Mouse (Mus musculus) neural tube, embryonic 12.5 days (tissue): ENCODE data around the gene a. TPM values are rescaled to one million over a fixed set of nuclear protein-coding genes. Genes with fewer than 3 reads are reported as not detected.

Source experiments
- ATAC-seq: fragments of 200-750 bp; cut with Nextera tagmentation; 2 replicates; pipeline ENCODE4 v1.8.0; 2017; ENCODE audit warnings: low read depth, mild to moderate bottlenecking, moderate TSS enrichment, moderate library complexity; ENCODE audit not compliant: low FRiP score
- H3K27ac ChIP-seq: fragments of 300-500 bp; sonication (generic); 2 replicates; pipeline ENCODE4 v1.5.1; 2016
- H3K27me3 ChIP-seq: fragments of 300-500 bp; sonication (generic); replicated peaks from 2 replicates; pipeline ENCODE4 v1.6.1; 2016; ENCODE audit warnings: mild to moderate bottlenecking
- H3K36me3 ChIP-seq: fragments of 300-500 bp; sonication (generic); 2 replicates; pipeline ENCODE4 v1.6.1; 2016; ENCODE audit warnings: mild to moderate bottlenecking
- H3K4me1 ChIP-seq: fragments of 300-500 bp; sonication (generic); 2 replicates; pipeline ENCODE4 v1.6.1; 2016
- H3K4me2 ChIP-seq: fragments of 300-500 bp; sonication (generic); replicated peaks from 2 replicates; pipeline ENCODE4 v1.6.1; 2016; ENCODE audit warnings: mild to moderate bottlenecking
- H3K4me3 ChIP-seq: fragments of 300-500 bp; sonication (generic); 2 replicates; pipeline ENCODE4 v1.5.1; 2016
- H3K9ac ChIP-seq: fragments of 300-500 bp; sonication (generic); 2 replicates; pipeline ENCODE4 v1.6.1; 2016; ENCODE audit warnings: mild to moderate bottlenecking
- H3K9me3 ChIP-seq: fragments of 300-500 bp; sonication (generic); 2 replicates; pipeline ENCODE4 v1.6.1; 2016; ENCODE audit warnings: mild to moderate bottlenecking
- WGBS: fragments of 180-500 bp; shearing (Covaris S2); methylation state at CpG from one replicate; pipeline ENCODE4 v1.1.7; 2016; 5-methylcytosine and 5-hydroxymethylcytosine counted together
- polyA plus RNA-seq: library from polyadenylated mRNA; unstranded; fragments of >200 nt; fragmentation: Nextera tagmentation; extraction: Ambion mirVana; gene quantifications from 2 replicates; pipeline ENCODE4 v1.2.1, GENCODE M21; 2016

The a gene
- polyA plus RNA-seq, 1 experiment from 2014 or later = not detected

- 77% methylated on average over 11 of the region's 11 CpGs for WGBS
- Histone ChIP-seq H3K4me3 (no peak overlapping the region), H3K4me1 (peaks cover 21% of the 10 kb centered on the region), H3K27me3 (no peaks in the 10 kb centered on the region), H3K27ac (no peak overlapping the region), H3K9ac (no peak overlapping the region), H3K9me3 (no peaks in the 10 kb centered on the region), H3K4me2 (no peak overlapping the region), H3K36me3 (no peaks in the 10 kb centered on the region)
- no peak for ATAC-seq
Measured at GRCm38 (mm10) chr2:154786776-154787175, 4.4 kb upstream of the a start.

- Histone ChIP-seq H3K36me3 (no peaks in the 10 kb centered on the region), H3K4me1 (peaks cover 31% of the 10 kb centered on the region), H3K27ac (no peak overlapping the region), H3K9ac (no peak overlapping the region), H3K4me3 (no peak overlapping the region), H3K4me2 (peak overlapping the region; percentile 88; the same call in 1 of the 2 replicates), H3K9me3 (no peaks in the 10 kb centered on the region), H3K27me3 (no peaks in the 10 kb centered on the region)
- WGBS = 72% methylated on average over 6 of the region's 6 CpGs
- ATAC-seq = no peak
Measured at GRCm38 (mm10) chr2:154789381-154789780, 1.8 kb upstream of the a start.

DNA sequence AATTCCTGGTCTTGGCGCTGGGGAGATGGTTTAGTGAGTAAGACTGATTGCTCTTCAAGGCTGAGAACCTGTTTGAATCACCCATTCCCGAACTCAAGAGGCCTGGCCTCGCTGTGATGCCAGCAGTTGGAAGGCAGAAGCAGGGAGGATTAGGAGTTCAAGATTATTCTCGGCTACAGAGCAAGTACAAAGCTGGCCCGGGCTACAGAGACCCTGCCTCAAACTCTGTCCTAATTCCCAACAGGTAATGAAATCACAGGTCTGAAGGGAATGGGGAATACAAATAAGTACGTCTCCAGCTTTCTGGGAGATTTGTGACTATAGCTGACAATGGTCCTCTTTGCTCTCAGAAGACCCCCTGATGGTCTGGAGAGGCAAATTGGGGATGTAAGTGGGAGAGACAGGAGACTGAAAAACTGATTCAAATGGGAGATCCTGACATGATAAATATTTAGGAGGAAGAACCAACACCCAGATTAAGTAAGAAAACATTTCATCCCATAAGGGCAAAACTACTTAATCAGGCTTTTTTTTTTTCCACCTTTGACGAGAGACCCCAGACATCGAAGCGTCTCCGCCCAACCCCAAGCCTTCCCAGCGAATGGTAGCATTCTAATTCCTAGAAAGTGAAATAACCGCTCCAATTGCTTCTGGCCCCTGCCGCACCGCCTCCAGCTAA lies 1.1 kb upstream of the a start:
- Histone ChIP-seq H3K9ac (peak overlapping the region; percentile 95), H3K27ac (no peak overlapping the region)

GRCm38 (mm10) chr2:154791661-154792642 lies 750 bp downstream of the a start:
- H3K4me2 ChIP-seq = peak overlapping the region; percentile 88
- ATAC-seq = peak; percentile 26
- peaks cover 25% of the 10 kb centered on the region for H3K4me1 ChIP-seq

More for the DNA sequence above, 1.1 kb upstream of the a start:
- Histone ChIP-seq H3K27me3 (no peaks in the 10 kb centered on the region), H3K9me3 (no peaks in the 10 kb centered on the region), H3K4me3 (peak overlapping the region; percentile 94), H3K36me3 (no peaks in the 10 kb centered on the region), H3K4me1 (peaks cover 30% of the 10 kb centered on the region), H3K4me2 (peak overlapping the region; percentile 88)
- no peak for ATAC-seq
- WGBS = 4% methylated on average over 14 of the region's 14 CpGs

GRCm38 (mm10) chr2:154803372-154803771 lies 12.2 kb downstream of the a start:
- Histone ChIP-seq H3K9me3 (no peaks in the 10 kb centered on the region), H3K9ac (no peak overlapping the region), H3K27ac (no peak overlapping the region), H3K4me2 (no peak overlapping the region), H3K4me1 (no peaks in the 10 kb centered on the region), H3K36me3 (peaks cover 5% of the 10 kb centered on the region; the same call in 1 of the 2 replicates), H3K4me3 (no peak overlapping the region), H3K27me3 (no peaks in the 10 kb centered on the region)
- ATAC-seq = no peak
- 88% methylated on average over 1 of the region's 1 CpGs for WGBS

More at GRCm38 (mm10) chr2:154791661-154792642, 750 bp downstream of the a start:
- no peaks in the 10 kb centered on the region for H3K27me3 ChIP-seq
- H3K27ac ChIP-seq = peak overlapping the region; percentile 82
- WGBS = under 1% methylated on average over 65 of the region's 67 CpGs
- H3K36me3 ChIP-seq = no peaks in the 10 kb centered on the region
- H3K9me3 ChIP-seq = no peaks in the 10 kb centered on the region
- peak overlapping the region; percentile 94 for H3K4me3 ChIP-seq
- H3K9ac ChIP-seq = peak overlapping the region; percentile 95

- Histone ChIP-seq H3K4me1 (no peaks in the 10 kb centered on the region), H3K9ac (no peak overlapping the region), H3K4me2 (no peak overlapping the region), H3K27me3 (no peaks in the 10 kb centered on the region), H3K36me3 (peaks cover 5% of the 10 kb centered on the region; the same call in 1 of the 2 replicates), H3K27ac (no peak overlapping the region), H3K9me3 (no peaks in the 10 kb centered on the region), H3K4me3 (no peak overlapping the region)
- 62% methylated on average over 4 of the region's 4 CpGs for WGBS
- ATAC-seq = no peak
Measured at GRCm38 (mm10) chr2:154803845-154804244, 12.6 kb downstream of the a start.

- Histone ChIP-seq H3K27me3 (no peaks in the 10 kb centered on the region), H3K36me3 (no peaks in the 10 kb centered on the region), H3K27ac (no peak overlapping the region), H3K4me3 (no peak overlapping the region), H3K9ac (no peak overlapping the region), H3K4me1 (no peaks in the 10 kb centered on the region), H3K4me2 (no peak overlapping the region), H3K9me3 (no peaks in the 10 kb centered on the region)
- no peak for ATAC-seq
- 82% methylated on average over 1 of the region's 1 CpGs for WGBS
Measured at GRCm38 (mm10) chr2:154807689-154808088, 16.5 kb downstream of the a start.

DNA sequence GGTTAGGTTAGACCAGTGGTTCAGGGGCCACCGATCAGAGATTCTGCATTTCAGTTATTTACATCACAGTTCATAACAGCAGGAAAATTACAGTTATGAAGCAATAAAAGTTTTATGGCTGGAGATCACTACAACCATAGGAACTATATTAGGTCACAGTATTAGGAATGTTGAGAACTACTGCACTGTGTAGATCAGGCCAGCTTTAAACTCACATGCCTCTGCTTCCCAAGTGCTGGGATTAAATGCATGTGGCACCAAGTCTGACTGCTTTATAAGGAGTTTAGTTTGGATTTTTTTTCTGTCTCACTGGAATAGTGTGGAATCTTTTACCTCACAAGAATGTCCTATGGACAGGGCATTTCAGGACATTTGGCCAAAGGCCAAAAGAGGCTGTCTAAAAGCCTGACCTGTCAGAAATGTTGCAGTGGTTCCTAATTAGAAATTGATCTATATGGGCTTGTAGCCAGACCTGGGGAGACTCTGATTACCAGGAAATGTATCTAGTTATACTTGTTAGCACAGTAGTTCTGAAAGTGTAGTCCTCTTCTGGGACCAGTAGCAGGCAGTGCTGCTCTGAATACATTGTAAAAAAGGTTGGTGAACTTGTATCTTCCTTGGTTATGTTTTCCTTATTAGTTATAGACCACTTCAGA lies 18.0 kb downstream of the a start:
- no peaks in the 10 kb centered on the region for H3K9me3 ChIP-seq
- no peak overlapping the region for H3K4me3 ChIP-seq
- 92% methylated on average over 1 of the region's 1 CpGs for WGBS
- H3K4me2 ChIP-seq = no peak overlapping the region
- H3K9ac ChIP-seq = no peak overlapping the region
- no peaks in the 10 kb centered on the region for H3K36me3 ChIP-seq
- H3K4me1 ChIP-seq = no peaks in the 10 kb centered on the region
- no peak for ATAC-seq
- no peaks in the 10 kb centered on the region for H3K27me3 ChIP-seq
- H3K27ac ChIP-seq = no peak overlapping the region

DNA sequence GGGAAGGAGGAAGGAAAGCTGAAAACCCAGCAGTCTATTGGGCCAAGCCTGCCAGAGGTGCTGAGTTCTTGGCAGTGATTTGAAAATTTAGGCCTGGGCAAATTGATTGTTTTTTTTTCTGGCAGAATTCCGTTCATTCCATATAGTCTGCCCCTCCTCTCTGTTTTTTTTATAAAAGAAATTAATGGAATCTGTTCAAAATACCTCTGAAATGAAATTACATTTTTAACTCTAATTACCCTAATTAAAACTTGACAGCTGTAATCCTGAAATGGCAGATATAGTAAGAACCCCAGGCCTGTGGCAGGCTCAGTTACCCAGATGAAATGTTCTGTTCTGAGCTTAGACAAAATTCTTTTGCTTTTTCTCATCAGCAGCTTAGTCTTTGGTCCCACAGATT lies 19.6 kb downstream of the a start:
- ATAC-seq = no peak
- Histone ChIP-seq H3K4me2 (no peak overlapping the region), H3K27ac (no peak overlapping the region), H3K9ac (no peak overlapping the region), H3K27me3 (no peaks in the 10 kb centered on the region), H3K4me1 (no peaks in the 10 kb centered on the region), H3K36me3 (no peaks in the 10 kb centered on the region), H3K9me3 (no peaks in the 10 kb centered on the region), H3K4me3 (no peak overlapping the region)
- WGBS = 78% methylated on average over 1 of the region's 1 CpGs

GRCm38 (mm10) chr2:154813426-154813825 lies 22.2 kb downstream of the a start:
- no peak overlapping the region for H3K4me3 ChIP-seq
- H3K27me3 ChIP-seq = no peaks in the 10 kb centered on the region
- H3K4me1 ChIP-seq = peaks cover 8% of the 10 kb centered on the region
- H3K9ac ChIP-seq = no peak overlapping the region
- H3K27ac ChIP-seq = no peak overlapping the region
- 87% methylated on average over 2 of the region's 2 CpGs for WGBS
- no peak for ATAC-seq
- H3K4me2 ChIP-seq = no peak overlapping the region
- H3K9me3 ChIP-seq = no peaks in the 10 kb centered on the region
- no peaks in the 10 kb centered on the region for H3K36me3 ChIP-seq

DNA sequence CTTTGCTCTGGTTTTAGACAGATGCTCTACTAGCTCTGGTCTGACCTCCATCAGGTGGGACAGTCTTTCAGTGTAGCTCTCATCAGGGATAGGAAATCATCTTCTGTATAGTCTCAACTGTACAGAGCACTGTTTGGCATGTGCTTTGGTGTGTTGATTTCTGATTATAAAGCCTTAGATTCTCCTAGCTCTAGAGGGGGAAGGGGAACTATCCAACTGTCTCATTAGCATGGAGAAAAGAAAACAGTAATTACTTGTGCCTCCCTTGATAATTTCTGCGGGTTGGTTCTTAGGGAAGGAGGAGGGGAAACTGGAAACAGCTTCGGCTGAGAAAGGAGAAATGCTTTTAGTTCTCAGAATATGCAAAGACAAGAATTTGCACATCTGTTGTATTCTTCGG lies 25.9 kb downstream of the a start:
- 51% methylated on average over 3 of the region's 3 CpGs for whole genome bisulfite sequencing
- no peaks in the 10 kb centered on the region for H3K36me3 ChIP-seq
- H3K9me3 ChIP-seq = no peaks in the 10 kb centered on the region
- no peak overlapping the region for H3K27ac ChIP-seq
- no peak overlapping the region for H3K9ac ChIP-seq
- ATAC-seq = no peak
- H3K4me2 ChIP-seq = no peak overlapping the region
- peaks cover 8% of the 10 kb centered on the region for H3K4me1 ChIP-seq
- no peak overlapping the region for H3K4me3 ChIP-seq
- H3K27me3 ChIP-seq = no peaks in the 10 kb centered on the region

GRCm38 (mm10) chr2:154817788-154818187 lies 26.6 kb downstream of the a start:
- ATAC-seq = no peak
- no peak overlapping the region for H3K4me3 ChIP-seq
- H3K27me3 ChIP-seq = no peaks in the 10 kb centered on the region
- no peaks in the 10 kb centered on the region for H3K9me3 ChIP-seq
- H3K27ac ChIP-seq = no peak overlapping the region
- H3K9ac ChIP-seq = no peak overlapping the region
- 57% methylated on average over 1 of the region's 1 CpGs for WGBS
- no peak overlapping the region for H3K4me2 ChIP-seq
- peaks cover 8% of the 10 kb centered on the region for H3K4me1 ChIP-seq
- no peaks in the 10 kb centered on the region for H3K36me3 ChIP-seq
